ENCODE assay signal across 10 mouse cellular contexts in genomic region chr8:73342761-73343395, GRCm38 (mm10). TPM values are rescaled to one million over a fixed set of nuclear protein-coding genes. Genes with fewer than 3 reads are reported as not detected.
A peak's percentile ranks its signal among the peaks of the same experiment; 100 is the strongest.
DNase-seq lines count a peak whose midpoint lies in the region; ATAC-seq and TF ChIP-seq lines count a peak whose summit lies in the region.
"Had no signal": no experiment of that assay in that cellular context is flagged by ENCODE, and none has a peak within 500 bp of the region (broad histone marks: within the 10 kb centered on the region; RNA-seq: fewer than 3 reads in every experiment).

No protein-coding gene starts in this region.

- WGBS in heart, embryonic 13.5 days: 45% methylated on average over 3 of the region's 3 CpGs
- 14% methylated on average over 3 of the region's 3 CpGs for WGBS in lung, adult 2 months

- H3K9ac ChIP-seq in heart, embryonic 13.5 days: no peak overlapping the region
- H3K9ac ChIP-seq: limb, embryonic 13.5 days; neural tube, embryonic 12.5 days had no signal

- DNase-seq in adrenal gland, postnatal 14 days: peak; percentile 34
- DNase-seq in adrenal gland, postnatal 4 days (ENCODE audit: low spot score in 2 of 2): no peak
- DNase-seq in MN1 (ENCODE audit: low spot score): peak; percentile 53
- DNase-seq in lung, adult 2 months: peak; percentile 23
- DNase-seq in right cerebral cortex, postnatal 25 days: no peak
- DNase-seq in neural tube, embryonic 10.5 days (ENCODE audit: extremely low spot score, low spot score): no peak
- DNase-seq in embryo, embryonic 11 days: no peak

- no peaks in the 10 kb centered on the region for H3K36me3 ChIP-seq in heart, embryonic 13.5 days
- H3K36me3 ChIP-seq: limb, embryonic 13.5 days; neural tube, embryonic 12.5 days had no signal

- no peak for ATAC-seq in heart, embryonic 13.5 days (ENCODE audit: extremely low read depth, insufficient number of reproducible peaks, low FRiP score, low TSS enrichment)

- H3K9me3 ChIP-seq in heart, embryonic 13.5 days: no peaks in the 10 kb centered on the region; the same call in 1 of the 2 replicates
- H3K9me3 ChIP-seq: limb, embryonic 13.5 days; neural tube, embryonic 12.5 days had no signal

- H3K27me3 ChIP-seq in heart, embryonic 13.5 days (replicated peaks): no peaks in the 10 kb centered on the region
- H3K27me3 ChIP-seq: limb, embryonic 13.5 days; neural tube, embryonic 12.5 days had no signal

- no peak overlapping the region for H3K4me3 ChIP-seq in heart, embryonic 13.5 days
- H3K4me3 ChIP-seq in lung, adult 2 months (replicated peaks; ENCODE audit: extremely low read depth, low read depth, low read length): no peak overlapping the region
- H3K4me3 ChIP-seq: limb, embryonic 13.5 days; neural tube, embryonic 12.5 days had no signal

- no peak for TF ChIP-seq POLR2A in lung, adult 2 months (IDR thresholded peaks at IDR 0.05; ENCODE audit: borderline replicate concordance, extremely low read depth, low read depth, low read length)

- H3K27ac ChIP-seq in heart, embryonic 13.5 days (replicated peaks): peak overlapping the region; percentile 80
- H3K27ac ChIP-seq: limb, embryonic 13.5 days; neural tube, embryonic 12.5 days had no signal

- H3K4me1 ChIP-seq in heart, embryonic 13.5 days: peaks cover 47% of the 10 kb centered on the region
- H3K4me1 ChIP-seq in lung, adult 2 months (ENCODE audit: control insufficient read depth, insufficient read depth, low read length): peaks cover 6% of the 10 kb centered on the region
- H3K4me1 ChIP-seq: limb, embryonic 13.5 days; neural tube, embryonic 12.5 days had no signal

- no peak for TF ChIP-seq CTCF in lung, adult 2 months (IDR thresholded peaks at IDR 0.05; ENCODE audit: insufficient read depth, low read length)

- H3K4me2 ChIP-seq in heart, embryonic 13.5 days: peak overlapping the region; percentile 41
- H3K4me2 ChIP-seq: limb, embryonic 13.5 days; neural tube, embryonic 12.5 days had no signal

RNA-seq across cellular contexts. Expression of gene Large1, which starts 10.5 kb away (rescaled TPM):
- 21.3 and 24.0 TPM in 2 replicates for total RNA-seq in adrenal gland, postnatal 14 days (2021)
- total RNA-seq in adrenal gland, postnatal 4 days (2021): 10 to 100 TPM; 28.6 to 31.5 TPM
- polyA plus RNA-seq in heart, embryonic 13.5 days (2015; fragmentation: Nextera tagmentation; extraction: Ambion mirVana): 6.0 TPM in 2 replicates
- polyA plus RNA-seq in lung, adult 2 months (2012; rRNA removed): 8.6 and 10.8 TPM in 2 replicates

Comparison
In these comparisons a context has a peak if more than half of its experiments do, and no peak if none do; other contexts are left out.
1. DNase-seq: peak in adrenal gland, postnatal 14 days (single experiment), MN1 (single experiment) and lung, adult 2 months (single experiment); none in adrenal gland, postnatal 4 days (0 of 2), right cerebral cortex, postnatal 25 days (single experiment), neural tube, embryonic 10.5 days (single experiment) and embryo, embryonic 11 days (single experiment).